Mouse (Mus musculus): Measurements from ENCODE around the gene Frmd4a.
"Not testable (repeated sequence)": the region's sequence is repeated elsewhere in the genome, so short reads cannot be mapped to it uniquely, and the experiment has no call there.

The Frmd4a gene

DNA sequence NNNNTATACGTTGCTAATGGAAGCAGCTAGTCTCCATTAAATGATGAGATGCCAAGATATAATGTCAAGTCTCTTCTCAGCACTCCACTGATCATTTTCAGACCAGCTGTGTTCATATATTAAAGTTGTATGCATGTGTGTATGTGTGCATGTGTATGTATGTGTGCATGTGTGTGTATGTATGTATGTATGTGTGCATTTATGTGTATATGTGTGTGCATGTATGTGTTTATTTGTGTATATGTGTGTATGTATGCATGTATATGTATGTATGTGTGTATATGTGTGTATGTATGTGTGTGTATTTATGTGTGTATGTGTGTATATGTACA, 204.9 kb downstream of the Frmd4a start:
- no peak for DNase-seq

DNA sequence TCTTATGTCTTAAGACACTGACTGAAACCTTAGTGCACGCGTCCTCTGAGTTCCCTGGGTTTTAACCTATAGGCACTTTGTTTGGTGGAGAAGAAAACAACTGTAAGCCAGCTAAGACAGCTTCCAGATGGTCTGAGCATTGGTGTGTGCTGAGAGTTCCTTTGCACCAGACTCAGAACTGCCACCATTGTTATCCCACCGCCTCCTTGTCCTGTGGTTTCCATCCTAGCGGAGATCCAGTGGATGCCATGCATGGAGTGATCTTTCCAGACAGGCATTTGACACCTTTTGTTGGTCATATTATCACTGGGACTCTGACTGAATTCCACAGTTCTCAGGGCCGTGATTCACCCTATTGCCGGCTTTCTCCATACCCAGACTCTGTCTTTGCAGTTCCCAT, 205.8 kb downstream of the Frmd4a start:
- no peak for DNase-seq

DNA sequence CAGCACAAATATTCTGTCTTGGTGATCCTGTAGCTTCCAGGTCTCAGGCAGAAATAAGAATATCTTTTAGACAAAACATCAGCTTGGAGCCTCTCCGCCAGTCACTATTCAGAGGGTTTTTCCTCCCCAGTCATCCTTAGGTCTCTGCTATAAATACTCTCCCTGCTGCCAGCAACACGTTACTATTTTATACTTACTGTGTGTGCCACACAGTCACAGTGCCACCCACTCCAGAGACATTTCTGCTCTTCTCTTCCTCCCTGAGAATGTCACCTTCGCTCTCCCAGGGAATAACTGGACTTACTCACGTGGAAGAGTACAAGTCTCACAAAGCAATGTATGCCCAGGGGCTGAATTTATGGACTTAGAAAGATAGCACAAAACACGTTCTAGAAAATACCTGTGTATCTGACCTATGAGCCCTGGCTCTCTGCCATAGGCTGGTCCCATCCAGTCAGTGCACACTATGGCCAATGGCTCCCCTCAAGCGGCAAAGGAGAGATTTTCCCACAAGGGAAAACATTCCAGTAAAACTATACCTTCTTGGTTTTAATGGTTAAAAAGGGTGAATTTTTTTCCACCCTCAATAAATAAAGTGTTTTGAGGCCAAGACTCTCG, 209.5 kb downstream of the Frmd4a start:
- no peak for DNase-seq

DNA sequence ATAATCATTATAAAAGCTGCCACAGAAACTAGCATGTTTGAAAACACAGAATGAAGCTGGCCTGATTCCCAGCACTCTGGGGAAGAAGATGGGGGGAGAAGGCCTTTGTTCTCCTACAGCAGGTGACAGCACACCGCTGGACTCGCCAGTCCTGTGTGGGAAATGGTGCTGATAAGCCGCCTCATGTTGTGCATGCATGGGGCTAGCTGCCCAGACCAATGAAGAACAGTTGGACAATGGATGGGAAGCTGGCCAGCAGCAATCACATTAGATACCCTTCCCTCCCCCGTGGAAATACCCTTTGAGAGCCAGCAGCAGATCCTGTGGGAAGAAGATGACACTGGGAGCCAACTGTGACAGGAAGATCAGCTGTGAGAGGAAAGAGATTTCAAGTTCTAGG, 210.0 kb downstream of the Frmd4a start:
- DNase-seq: no peak

DNA sequence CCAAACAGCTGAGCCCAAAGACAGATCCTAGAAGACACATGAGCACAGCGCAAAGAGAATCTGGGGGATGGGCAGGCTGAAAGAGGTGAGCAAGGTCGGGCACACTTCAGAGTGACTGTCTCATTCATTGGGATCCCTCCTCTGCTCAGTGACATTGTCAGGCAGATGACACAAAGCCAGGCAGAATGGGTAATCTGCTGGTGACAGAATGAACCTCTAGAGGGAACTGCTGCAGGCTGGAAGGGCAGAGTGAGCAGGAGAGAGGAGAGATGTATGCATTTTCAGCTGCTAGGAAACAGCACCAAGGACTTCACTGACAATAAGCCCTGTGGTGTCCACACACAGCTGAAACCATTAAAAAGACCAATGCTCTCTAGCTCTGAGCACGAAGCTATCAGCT, 211.0 kb downstream of the Frmd4a start:
- no peak for DNase-seq

DNA sequence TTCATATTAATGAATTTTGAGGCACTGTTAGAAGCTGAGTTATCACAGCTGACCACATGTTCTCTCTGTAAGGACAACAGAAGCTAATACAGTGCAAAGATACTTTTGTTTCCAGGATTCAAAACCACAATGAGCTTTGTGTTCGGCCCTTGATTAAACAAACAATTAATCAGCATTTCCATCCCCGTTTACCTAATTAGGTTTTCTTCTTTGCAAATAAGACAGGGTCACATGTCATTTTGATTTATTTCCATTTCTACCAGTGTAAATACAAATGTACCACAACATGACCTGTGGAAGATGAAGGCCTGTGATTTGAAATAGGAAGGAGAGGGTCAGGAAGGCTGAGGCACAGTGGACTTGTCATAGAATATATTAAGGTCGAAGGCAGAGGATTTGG, 214.8 kb downstream of the Frmd4a start:
- DNase-seq: no peak

DNA sequence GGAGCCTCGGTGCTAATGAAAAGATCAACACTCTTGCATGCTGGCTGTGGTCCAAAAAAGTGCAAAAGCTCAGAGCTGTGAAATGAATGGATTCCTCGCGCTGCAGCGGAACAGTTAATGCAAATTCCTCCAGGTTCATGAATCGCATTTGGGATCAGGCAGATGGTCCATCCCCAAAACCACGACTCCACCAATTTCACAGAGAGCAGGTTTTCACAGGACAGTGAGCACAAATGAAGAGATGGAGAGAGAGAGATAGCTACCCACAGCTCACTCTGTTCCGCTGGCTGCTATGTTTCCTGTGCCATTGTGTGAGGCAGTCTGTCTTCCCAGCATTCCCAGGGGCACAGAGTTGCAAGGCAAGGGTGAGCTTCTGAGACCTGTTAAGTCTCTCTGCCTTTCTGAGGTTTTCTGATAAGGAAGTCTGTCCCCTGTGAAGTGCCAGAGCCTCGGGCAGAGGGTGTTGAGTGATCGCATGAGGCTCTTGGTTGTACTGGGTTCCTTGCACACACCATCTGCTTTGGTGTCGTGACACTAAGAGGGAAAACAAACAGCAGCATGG, 215.3 kb downstream of the Frmd4a start:
- DNase-seq: no peak

DNA sequence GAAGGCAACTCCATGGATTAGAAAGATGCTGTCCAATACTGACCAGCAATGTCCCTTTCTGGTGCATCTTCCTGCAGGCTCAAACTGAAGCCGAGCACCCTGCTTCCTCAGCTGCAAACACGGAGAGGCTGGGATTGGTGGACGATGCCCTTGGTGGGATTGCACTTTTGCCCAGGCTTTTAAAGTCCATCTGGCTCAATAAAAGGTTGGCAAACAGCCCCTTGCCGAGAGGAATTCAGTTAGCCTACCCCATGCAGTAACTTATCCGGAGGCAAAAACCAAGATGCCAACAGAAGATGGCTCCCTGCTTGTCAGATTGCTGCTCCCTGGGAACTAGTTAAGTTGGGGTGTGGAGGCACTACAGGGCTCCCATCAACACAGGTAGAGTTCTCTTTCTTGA, 220.2 kb downstream of the Frmd4a start:
- no peak for DNase-seq

DNA sequence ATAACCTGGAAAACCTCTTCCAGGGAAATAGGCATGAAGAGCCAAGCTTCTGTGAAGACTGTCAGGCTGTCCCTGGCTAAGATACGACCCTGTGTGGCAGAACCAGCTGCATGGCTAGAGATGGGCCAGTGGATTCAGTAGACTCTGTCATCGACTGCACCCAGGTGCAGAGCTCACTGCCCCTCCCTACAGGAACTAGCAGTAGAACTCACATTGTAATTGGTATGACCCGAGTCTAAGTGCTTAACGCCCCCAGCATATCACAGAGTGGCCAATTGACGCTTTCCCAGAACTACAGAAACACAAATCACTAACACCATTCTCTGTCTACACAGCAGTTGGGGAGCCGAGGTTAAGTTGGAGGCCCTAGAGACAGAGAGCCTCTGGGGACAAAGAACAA, 232.2 kb downstream of the Frmd4a start:
- DNase-seq: no peak

DNA sequence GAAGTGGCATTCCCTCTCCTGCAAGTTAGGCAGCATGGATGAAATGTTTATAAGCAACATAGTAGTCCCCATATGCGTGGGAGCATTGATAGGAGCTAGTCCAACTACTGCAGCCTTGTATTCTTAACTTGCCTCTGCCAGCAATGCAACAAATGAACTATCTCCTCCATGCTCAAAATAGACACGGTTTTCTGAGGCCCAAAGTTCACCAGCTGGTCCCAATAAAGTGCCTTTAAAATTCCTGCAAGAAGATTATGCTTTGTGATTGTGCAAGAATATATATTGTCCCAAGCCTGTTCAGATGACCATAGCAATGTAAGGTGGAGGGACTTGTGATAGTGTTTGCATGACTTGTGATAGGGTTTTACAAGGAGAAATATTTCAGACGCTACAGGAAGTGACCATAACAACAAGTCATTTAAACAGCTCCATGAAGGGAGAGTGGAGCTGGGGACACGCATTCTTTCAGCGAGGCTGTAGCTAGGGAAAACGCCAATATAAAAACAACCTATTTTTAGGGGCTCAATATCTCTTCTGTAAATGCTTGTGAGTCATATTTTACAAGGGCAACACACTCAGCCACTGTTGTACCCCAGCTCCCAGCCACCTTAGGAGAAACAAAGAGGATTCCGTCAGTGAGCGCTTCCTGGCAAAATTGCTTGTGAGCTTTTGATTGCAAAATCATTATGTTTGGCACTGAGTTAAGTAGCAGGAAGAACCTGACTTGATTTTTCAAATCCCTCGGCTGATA, 235.2 kb downstream of the Frmd4a start:
- DNase-seq: no peak

DNA sequence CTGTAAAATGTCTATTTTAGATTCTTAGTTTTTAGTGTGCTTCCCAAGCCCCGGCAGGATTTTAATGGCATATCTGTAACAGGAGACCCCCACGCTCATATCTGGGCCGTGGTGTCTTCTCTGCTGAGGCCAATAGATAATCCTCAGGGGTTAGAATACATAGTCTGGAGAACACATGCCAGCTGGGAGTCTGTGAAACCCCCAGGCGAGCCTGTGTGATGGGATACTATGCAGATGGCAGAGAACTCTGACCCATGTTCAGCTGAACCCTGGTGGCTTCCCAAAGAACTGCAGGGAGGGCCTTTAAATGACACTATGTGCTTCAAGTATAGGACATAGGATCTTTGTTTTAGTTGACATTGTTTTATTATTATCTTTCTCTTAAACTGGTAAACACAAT, 235.8 kb downstream of the Frmd4a start:
- DNase-seq: no peak

DNA sequence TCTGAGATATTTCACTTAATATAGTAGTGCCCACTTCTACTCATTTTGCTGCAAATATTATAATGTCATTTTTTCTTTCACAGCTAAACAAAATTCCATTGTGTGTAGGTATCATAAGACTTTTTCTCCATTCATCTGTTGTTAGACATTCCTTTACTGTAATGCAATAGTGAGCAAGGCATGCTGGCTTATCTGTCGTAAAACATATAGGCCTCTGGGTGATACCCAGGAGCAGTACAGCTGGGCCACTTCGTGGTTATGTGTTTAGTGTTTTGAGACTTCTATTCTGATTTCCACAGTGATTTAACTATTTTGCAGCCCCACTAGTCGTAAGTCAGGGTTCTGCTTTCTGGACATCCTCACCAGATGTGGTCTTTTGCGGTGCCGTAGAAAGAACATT, 236.6 kb downstream of the Frmd4a start:
- DNase-seq: no peak

DNA sequence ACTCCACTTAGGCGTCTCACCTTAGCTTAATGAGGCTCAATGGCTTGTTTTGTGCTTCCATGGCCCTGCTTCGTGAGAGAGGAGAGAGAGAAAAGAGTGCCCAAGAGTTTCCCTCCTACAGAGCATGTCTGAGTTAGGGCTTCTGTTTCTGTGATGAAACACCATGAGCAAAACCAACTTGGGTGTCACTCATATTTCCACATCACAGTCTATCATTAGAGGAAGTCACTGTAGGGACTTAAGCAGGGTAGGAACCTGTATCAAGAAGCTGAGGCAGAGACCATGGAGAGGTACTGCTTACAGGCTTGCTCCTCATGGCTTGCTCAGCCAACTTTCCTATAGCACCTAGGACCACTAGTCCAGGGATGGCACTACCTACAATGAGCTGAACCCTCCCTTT, 238.7 kb downstream of the Frmd4a start:
- DNase-seq: no peak

DNA sequence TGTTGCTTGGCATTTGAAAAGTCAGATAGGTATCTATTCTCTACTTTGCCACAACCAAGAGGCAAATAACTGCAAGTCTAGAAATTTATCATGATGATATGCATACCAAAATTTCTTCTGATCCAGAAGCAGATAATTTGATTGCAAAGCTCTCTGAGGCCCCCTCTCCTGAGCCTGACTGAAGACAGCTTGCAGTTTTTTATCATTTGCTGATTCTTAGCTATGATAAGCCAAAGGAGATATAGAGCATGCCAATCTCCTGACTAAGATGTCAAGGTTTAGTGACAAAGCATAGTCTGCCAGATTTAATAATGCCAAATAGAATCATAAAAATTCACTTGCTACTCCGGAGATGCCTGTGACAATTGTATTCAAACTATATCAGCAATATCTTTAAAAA, 240.1 kb downstream of the Frmd4a start:
- no peak for DNase-seq

DNA sequence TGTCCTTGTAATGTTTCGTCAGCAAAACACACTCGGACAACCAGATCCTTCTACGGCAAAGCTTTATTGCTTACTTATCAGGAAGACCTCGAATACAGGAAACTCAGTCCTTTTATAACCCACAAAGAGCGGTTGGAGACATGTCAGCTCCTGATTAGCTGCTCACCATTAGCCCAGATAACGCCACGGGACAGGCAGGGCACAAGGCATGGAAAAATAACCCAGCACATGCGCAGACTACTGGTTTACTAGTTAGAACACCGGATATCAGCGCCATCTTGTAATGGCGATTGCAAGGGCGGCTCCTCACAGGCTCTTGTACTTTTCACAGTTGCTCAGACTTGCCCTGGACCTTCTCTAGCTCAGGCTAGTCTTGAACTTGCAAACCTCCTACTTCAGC, 241.3 kb downstream of the Frmd4a start:
- not testable (repeated sequence) for DNase-seq

DNA sequence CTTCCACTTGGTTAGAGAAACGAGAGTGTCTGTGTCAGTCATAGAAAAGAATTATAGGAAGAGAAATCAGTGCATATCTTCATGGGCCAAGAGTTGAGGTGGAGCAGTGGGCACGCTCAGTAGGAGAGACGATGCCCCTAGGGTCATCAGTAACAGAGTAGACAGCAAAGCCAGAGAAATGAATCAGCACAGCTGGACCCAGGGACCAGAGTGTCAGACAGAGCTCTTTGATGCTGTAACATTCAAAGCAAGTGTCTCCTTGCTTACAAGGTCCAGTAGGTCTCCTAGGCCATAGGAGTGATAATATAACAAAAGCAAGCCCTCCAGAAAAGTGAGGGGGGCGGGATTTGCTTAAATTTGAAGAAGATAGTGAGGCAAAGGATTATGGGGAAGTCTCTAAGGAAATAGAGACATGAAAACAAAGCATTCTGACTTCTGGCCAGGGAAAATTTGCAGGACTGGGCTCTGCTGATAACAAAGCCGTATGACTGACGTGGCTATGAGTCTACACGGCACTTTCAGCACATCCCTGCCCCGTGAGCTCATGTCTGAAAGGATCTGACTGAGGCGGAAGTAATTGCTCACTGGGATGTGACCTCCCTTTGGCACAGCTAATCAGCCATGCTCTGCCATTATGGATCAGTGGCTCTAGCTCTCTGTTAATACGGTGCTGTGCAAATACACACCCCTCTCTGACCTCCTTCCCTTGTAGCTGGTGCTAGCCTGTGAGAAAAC, 243.0 kb downstream of the Frmd4a start:
- no peak for DNase-seq

DNA sequence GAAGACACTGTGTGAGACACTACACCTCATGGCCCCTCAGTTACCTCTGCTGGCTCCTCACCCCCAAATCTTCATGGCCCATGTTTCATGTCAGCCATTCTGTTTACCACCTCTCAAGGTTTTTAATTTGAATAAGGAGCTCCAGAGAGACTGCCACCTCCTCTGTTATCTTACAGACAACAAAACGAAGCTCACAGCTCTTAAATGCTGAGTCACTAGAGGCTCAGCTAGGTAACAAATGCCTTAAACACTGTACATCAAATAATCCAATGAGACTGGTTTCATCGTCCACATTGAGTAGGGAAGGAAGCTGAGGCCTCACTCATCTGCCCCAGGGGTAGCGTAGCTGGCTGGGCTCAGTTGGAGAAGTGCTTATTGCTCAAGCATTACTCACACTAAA, 245.2 kb downstream of the Frmd4a start:
- DNase-seq: no peak

DNA sequence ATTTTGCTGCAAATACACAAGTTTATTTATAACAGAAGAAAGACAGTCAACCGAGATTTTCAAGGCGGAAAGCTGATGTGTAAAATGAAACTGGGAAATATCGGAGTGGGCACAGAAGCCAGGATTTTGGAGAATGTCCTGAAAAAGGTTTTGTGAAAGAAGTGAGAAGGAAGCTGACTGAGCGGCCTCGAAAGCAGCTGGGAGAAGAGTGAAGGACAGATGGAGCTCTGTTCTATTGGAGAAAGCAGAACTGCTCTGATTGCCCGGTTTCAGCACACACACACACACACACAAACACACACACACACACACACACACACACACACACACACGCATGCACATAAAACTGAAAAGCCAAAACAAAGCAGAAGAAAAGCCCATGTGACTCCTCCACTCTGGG, 249.9 kb downstream of the Frmd4a start:
- no peak for DNase-seq

DNA sequence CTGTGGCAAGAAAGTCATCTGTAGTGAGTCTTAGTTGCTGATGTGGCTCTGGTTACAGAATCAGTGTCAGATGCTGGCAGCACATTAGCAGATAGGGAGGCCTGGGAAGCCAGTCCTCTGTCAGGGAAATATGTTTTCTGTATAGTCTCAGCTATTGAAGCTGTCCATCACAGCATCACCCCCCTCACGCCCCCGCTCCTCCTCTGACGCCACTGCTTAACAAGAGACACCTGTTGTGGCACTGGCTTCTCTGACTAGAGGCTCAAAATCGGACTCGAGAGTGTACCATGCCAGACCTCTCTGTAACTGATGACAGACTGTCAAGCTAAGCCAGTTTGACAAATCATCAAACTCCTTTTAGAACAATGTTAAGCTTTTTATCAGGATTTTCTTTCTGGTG, 265.3 kb downstream of the Frmd4a start:
- DNase-seq: no peak

DNA sequence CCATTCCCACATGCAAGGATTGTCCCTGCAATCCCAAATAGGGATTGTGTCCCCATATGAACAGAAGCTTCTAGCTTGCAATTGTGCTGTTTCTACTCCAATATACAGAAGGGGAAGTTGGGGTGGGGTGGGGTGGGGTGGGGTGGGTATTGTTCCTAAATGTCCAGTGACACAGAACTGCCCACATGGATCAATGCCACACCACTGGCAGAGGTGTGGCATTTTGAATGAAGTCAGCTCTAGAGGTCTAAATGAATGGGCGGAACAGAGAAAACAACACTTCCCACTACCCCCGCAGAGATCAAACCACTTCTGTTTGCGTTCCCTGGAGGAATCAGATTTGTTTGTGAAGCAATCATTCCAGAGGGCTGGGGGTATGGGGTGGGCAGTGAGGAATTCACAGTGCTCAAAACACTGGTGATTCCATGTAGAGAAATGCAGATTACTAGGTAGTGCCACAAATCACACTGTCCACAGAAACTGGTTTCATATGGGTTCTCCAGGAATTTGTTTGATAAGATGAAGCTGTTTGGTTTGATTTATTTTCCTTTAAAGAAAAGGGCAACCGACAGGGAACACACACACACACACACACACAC, 268.3 kb downstream of the Frmd4a start:
- DNase-seq: no peak

DNA sequence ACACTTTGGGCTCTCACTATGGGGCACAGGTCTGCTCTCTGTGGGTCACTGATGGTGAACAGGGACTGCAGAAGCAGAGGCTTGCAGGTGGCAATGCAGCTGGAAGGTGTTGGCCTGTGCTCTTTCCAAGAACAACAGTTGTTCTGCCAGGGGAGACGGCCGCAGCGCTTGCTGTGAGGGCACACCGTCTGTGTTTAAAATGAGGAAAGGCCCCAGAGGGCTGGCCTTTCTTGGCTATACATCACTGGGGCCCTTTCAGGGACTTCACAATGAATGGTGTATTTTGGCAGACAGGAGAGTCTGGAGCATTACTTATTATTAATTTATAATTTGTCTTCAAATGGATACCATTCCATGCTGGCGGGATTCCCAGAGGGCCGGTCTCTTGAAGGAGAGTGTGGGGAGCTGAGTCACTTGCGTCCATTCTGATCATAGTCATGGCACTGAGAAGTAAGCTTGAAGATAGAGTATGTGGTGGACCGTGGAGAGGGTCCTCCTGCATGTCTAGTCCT, 268.9 kb downstream of the Frmd4a start:
- no peak for DNase-seq

DNA sequence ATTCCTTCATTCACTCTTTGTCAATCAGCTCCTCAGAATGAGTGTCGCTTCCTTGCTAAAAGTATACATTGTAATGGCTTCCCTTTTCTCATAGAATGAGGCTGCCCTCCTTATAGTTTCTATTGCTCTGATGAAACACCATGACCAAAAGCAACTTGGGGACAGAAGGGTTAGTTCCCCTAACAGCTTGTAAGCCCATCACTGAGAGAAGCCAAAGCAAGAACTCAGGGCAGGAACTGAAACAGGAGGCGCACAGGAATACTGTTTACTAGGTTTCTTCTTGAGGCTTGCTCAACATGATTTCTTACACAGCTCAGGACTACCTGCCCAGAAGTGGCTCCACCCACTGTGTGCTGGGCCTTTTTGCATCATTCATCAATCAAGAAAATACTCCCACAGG, 273.0 kb downstream of the Frmd4a start:
- DNase-seq: no peak

DNA sequence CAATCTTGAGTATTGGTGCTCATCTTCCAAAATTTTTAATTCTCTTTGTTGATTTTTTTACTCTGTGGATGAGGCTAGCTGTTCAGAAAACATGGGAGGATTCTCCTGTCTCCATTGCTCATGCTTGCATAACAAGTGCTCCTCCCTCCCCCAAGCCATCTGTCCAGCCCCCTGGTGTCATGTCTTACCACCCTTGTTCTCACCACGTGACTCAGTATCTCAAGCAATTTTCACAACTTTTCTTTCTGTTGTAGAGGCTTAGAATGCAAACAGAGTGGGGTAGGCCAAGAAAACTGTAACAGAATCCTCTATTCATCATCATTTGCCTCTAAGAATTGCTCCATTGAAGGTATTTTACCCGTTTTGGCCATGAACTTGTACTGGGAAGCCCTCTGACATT, 273.6 kb downstream of the Frmd4a start:
- no peak for DNase-seq
